Mouse (Mus musculus): ENCODE data around the gene Akr1c14. TPM values are rescaled to one million over a fixed set of nuclear protein-coding genes. Genes with fewer than 3 reads are reported as not detected.

The Akr1c14 gene
- polyA plus RNA-seq (2012; fragmentation: generic; extraction: Trizol), result 1 to 10 TPM in 1 of 2 experiments, under 1 TPM in 1; 0.11 to 3.2 TPM

DNA sequence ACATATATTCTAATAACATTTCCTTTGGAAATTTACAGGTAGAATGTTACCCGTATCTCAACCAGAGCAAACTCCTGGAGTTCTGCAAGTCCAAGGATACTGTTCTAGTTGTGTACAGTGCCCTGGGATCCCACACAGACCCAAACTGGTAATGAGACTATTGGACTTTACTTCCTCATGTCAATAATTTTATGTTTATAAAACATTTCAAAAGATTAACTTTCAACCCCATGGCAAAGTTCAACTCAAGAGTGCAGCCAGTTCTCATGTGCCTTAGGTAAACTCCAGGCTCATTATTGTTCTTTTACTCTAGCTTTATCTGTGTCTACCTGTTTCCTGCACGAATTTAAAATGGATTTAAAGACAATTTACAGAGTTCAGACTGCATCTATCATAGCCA is at the start of gene Akr1c14:
TSS of gene Akr1c14 (plus strand) at position 293 of the 400 bp plus-strand sequence.

Other genes starting within 250 kb of the Akr1c14 start
- gene Calml3, start 244.7 kb upstream of the Akr1c14 start, polyA plus RNA-seq (2012; fragmentation: generic; extraction: Trizol), result not detected
- gene Calm4, start 211.3 kb upstream of the Akr1c14 start, polyA plus RNA-seq (2012; fragmentation: generic; extraction: Trizol), result not detected
- not detected for gene Calm5, start 194.8 kb upstream of the Akr1c14 start, polyA plus RNA-seq (2012; fragmentation: generic; extraction: Trizol)
- 10 to 100 TPM in 1 of 2 experiments, 1 to 10 TPM in 1; 5.3 to 20.5 TPM for gene Net1, start 130.8 kb upstream of the Akr1c14 start, polyA plus RNA-seq (2012; fragmentation: generic; extraction: Trizol)
- gene Tubal3, start 130.7 kb upstream of the Akr1c14 start, polyA plus RNA-seq (2012; fragmentation: generic; extraction: Trizol), result not detected
- gene Ucn3, start 103.7 kb upstream of the Akr1c14 start, polyA plus RNA-seq (2012; fragmentation: generic; extraction: Trizol), result not detected
- gene Akr1c18, start 101.6 kb downstream of the Akr1c14 start, polyA plus RNA-seq (2012; fragmentation: generic; extraction: Trizol), result not detected
- gene Akr1c13, start 142.1 kb downstream of the Akr1c14 start, polyA plus RNA-seq (2012; fragmentation: generic; extraction: Trizol), result 1 to 10 TPM in 1 of 2 experiments, under 1 TPM in 1; 0.61 to 7.7 TPM
- gene Akr1c19, start 179.7 kb downstream of the Akr1c14 start, polyA plus RNA-seq (2012; fragmentation: generic; extraction: Trizol), result under 1 TPM in 1 of 2 experiments, not detected in 1; 0.05 TPM
- gene Akr1c12, start 230.4 kb downstream of the Akr1c14 start, polyA plus RNA-seq (2012; fragmentation: generic; extraction: Trizol), result 1 to 10 TPM in 1 of 2 experiments, under 1 TPM in 1; 0.12 to 2.0 TPM

Data from C3H10T1/2 (cell line).